Mouse (Mus musculus) G1E (cell line): Measurements from ENCODE around the gene Kdm1a.

Source experiments
- CTCF ChIP-seq: IDR thresholded peaks from 2 replicates; pipeline ENCODE4 v1.5.1; 2012; ENCODE audit warnings: low read depth, low read length, inconsistent platforms, mixed read lengths
- GATA1 ChIP-seq: IDR thresholded peaks from 2 replicates; pipeline ENCODE4 v1.6.1; 2012; ENCODE audit warnings: borderline replicate concordance, low read length, inconsistent platforms, mixed read lengths
- GATA2 ChIP-seq: IDR thresholded peaks from 2 replicates; pipeline ENCODE4 v1.6.1; 2012; ENCODE audit warnings: low read depth, low read length, inconsistent platforms, borderline replicate concordance
- POLR2AphosphoS5 ChIP-seq: IDR thresholded peaks from 2 replicates; pipeline ENCODE4 v1.6.1; 2012; ENCODE audit warnings: low read depth, low read length, inconsistent platforms; ENCODE audit not compliant: insufficient replicate concordance
- TAL1 ChIP-seq: conservative IDR thresholded peaks from 2 replicates; pipeline ENCODE4 v1.6.1; 2012; ENCODE audit warnings: low read depth, low read length, inconsistent platforms, mixed read lengths

DNA sequence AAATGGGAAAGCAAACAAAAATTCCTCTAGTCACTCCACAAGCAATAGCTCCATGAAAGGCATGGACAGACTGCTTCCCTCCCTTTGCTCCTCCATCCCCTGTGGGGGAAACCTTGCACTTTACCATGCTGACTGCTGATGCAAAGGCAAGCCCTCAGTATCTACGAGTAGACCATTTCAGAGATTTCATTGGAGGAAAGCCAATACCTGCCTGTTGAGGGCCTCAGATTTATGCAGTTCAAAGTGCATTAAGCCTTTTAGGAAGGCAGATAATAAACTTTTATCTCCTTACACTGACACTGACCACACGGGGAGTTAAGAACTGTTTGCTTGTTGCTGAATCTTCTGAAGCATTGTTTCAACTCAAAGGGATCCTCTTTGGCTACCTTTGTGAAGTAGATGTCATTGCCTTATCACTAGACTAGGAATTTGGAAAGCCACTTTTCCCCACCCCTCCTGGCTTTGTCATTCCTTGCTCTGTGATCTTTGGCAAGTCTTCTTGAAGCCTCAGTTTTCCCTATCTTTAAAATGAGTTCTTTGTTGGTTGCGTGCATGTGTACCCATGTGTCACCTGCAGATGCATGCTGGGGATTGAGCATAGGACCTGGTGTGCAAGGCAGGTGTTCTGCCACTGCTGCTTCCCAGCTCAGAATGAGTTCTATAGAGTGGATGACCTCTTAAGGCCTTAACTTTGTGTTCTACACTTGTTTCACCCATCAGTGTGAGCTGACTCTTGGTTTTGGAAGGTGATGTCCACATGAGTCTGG lies 56.1 kb downstream of the Kdm1a start:
- no peak for TF ChIP-seq CTCF
- no peak for TF ChIP-seq GATA2
- no peak for TF ChIP-seq GATA1
- no peak for TF ChIP-seq POLR2AphosphoS5
- TF ChIP-seq TAL1: no peak
